Mouse (Mus musculus) CD4-positive, CD25-positive, alpha-beta regulatory T cell, adult 4 months (primary cell): ENCODE measurements around the gene Cd40. TPM values are rescaled to one million over a fixed set of nuclear protein-coding genes. Genes with fewer than 3 reads are reported as not detected.

Source experiments
- ATAC-seq: one replicate; pipeline ENCODE4 v1.8.0; 2017
- polyA plus RNA-seq, 2 experiments: library from polyadenylated mRNA; unstranded; fragments of 100-300 nt; shearing (Covaris generic); gene quantifications; one replicate each; pipeline ENCODE4 v1.2.1; 2017

Cd40 gene
- polyA plus RNA-seq, 2 experiments from 2014 or later: 1.6 to 6.0 TPM

GRCm38 (mm10) chr2:165056377-165057085 is 1.1 kb downstream of the Cd40 start:
- ATAC-seq: no peak

GRCm38 (mm10) chr2:165059961-165060360 is 4.5 kb downstream of the Cd40 start:
- no peak for ATAC-seq

- no peak for ATAC-seq
These were observed 6.4 kb downstream of the Cd40 start for GRCm38 (mm10) chr2:165061638-165062433.

GRCm38 (mm10) chr2:165064489-165064888 is 9.1 kb downstream of the Cd40 start:
- no peak for ATAC-seq

- no peak for ATAC-seq
These were observed 13.4 kb downstream of the Cd40 start for GRCm38 (mm10) chr2:165068806-165069205.

- no peak for ATAC-seq
These were observed 14.8 kb downstream of the Cd40 start for GRCm38 (mm10) chr2:165070096-165070816.

- no peak for ATAC-seq
These were observed 18.0 kb downstream of the Cd40 start for GRCm38 (mm10) chr2:165073381-165073781.

GRCm38 (mm10) chr2:165074081-165074884 is 18.9 kb downstream of the Cd40 start:
- no peak for ATAC-seq

GRCm38 (mm10) chr2:165074937-165075336 is 19.5 kb downstream of the Cd40 start:
- ATAC-seq: no peak

- ATAC-seq: no peak
These were observed 21.6 kb downstream of the Cd40 start for GRCm38 (mm10) chr2:165077055-165077454.

- ATAC-seq: no peak
These were observed 22.6 kb downstream of the Cd40 start for GRCm38 (mm10) chr2:165078045-165078444.

GRCm38 (mm10) chr2:165078605-165079004 is 23.2 kb downstream of the Cd40 start:
- no peak for ATAC-seq

GRCm38 (mm10) chr2:165080657-165081056 is 25.2 kb downstream of the Cd40 start:
- ATAC-seq: no peak

- ATAC-seq: no peak
These were observed 25.8 kb downstream of the Cd40 start for GRCm38 (mm10) chr2:165081257-165081656.

- no peak for ATAC-seq
These were observed 31.2 kb downstream of the Cd40 start for GRCm38 (mm10) chr2:165086634-165087033.

- no peak for ATAC-seq
These were observed 34.0 kb downstream of the Cd40 start for GRCm38 (mm10) chr2:165089470-165089869.

- ATAC-seq: no peak
These were observed 35.2 kb downstream of the Cd40 start, which contains the start of gene 1700025C18Rik for GRCm38 (mm10) chr2:165090650-165091049. Gene 1700025C18Rik, minus strand, starts transcription at chr2:165090750.

- ATAC-seq: no peak
These were observed 36.1 kb downstream of the Cd40 start for GRCm38 (mm10) chr2:165091433-165091965.

- ATAC-seq: no peak
These were observed 37.0 kb downstream of the Cd40 start for GRCm38 (mm10) chr2:165092393-165092792.

- no peak for ATAC-seq
These were observed 40.9 kb downstream of the Cd40 start for GRCm38 (mm10) chr2:165096367-165096766.

GRCm38 (mm10) chr2:165098861-165099260 is 43.4 kb downstream of the Cd40 start:
- ATAC-seq: no peak

GRCm38 (mm10) chr2:165100749-165101148 is 45.3 kb downstream of the Cd40 start:
- ATAC-seq: no peak
